Mouse (Mus musculus): Measurements from ENCODE around the gene 2310050C09Rik. TPM values are rescaled to one million over a fixed set of nuclear protein-coding genes. Genes with fewer than 3 reads are reported as not detected.

The 2310050C09Rik gene
- polyA plus RNA-seq, 1 experiment: not detected

DNA sequence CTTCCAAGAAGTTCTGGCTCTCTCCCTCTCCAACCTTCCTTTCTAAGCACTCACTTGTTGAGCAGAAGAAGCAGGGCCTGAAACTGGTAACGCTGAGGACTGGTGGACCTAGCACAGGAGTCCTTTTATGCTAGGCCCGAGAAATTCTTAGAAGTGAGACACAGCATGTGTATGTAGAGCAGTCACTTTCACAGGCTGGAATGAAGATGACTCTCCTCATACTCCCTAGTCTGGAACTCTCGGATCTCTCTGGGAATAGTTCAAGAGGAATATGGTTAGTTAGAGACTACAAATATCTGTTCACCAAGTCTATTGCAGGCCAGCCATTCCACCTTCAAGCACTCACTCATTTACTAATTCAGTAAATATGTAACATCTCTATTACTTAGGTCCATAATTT is 18.8 kb downstream of the 2310050C09Rik start, which contains the start of gene Lce1l:
Gene Lce1l (minus strand): TSS at position 101 of the 400 bp plus-strand sequence.
- no peaks in the 10 kb centered on the region for H3K4me1 ChIP-seq (ENCODE audit: control insufficient read depth, insufficient read depth, low read length)
- H3K27ac ChIP-seq (ENCODE audit: insufficient read depth, low read length): no peak within 1 kb of the TSS
- TF ChIP-seq CTCF (IDR thresholded peaks at IDR 0.05; ENCODE audit: borderline replicate concordance, insufficient read depth, low read depth, low read length) (no peak), POLR2A (IDR thresholded peaks at IDR 0.05; ENCODE audit: borderline replicate concordance, insufficient read depth, low read length) (no peak)
- H3K27me3 ChIP-seq (ENCODE audit: control insufficient read depth, insufficient read depth, low read length): no peaks in the 10 kb centered on the region
- no peak within 1 kb of the TSS for H3K4me3 ChIP-seq (replicated peaks; ENCODE audit: insufficient read depth, low read depth, low read length)
- WGBS: 90% methylated on average over 3 of the region's 3 CpGs
- DNase-seq: no peak

DNA sequence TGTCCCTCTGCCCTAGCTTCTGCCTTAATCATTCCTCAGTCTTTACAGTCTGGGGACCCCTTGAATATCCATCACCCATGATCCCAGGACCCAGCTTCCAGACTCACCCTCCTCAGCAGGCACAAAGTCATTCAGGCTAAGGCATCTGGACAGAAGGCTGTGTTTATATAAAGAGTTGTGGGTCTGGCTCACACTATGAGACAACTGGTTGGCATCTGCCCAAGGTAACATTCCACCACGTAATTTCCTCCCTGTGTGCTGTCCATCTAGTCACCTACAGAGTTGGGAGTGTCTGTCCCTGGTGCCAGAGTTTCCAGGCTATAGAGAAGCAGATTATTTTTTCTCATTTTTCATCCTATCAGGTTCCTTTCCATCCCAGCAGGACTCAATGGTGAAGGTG is 42.9 kb downstream of the 2310050C09Rik start, which contains the start of gene Kprp:
Gene Kprp (minus strand): TSS at position 140 of the 400 bp plus-strand sequence.
- no peak for DNase-seq
- 13% methylated on average over 1 of the region's 1 CpGs for WGBS
- no peak for TF ChIP-seq POLR2A (IDR thresholded peaks at IDR 0.05; ENCODE audit: borderline replicate concordance, insufficient read depth, low read length)
- TF ChIP-seq CTCF (IDR thresholded peaks at IDR 0.05; ENCODE audit: borderline replicate concordance, insufficient read depth, low read depth, low read length): no peak

DNA sequence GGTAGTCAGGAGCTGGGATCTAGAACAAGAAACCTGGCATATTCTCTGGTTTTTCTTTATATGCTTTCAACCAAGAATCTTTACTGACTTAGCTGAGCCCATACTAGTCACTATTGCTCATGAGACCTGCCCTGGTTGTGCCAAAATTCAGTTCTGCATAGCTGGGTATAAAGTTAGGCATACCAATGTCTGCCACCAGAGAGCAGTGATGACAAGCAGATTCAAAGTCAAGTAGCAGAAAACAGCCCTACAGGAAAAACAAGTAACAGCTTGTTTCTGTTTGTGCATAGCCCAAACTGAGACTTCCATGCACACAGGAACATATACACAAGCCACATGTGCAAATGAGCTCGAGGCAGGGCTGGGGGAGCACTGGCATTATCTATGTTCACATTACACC is 44.2 kb downstream of the 2310050C09Rik start:
- H3K27ac ChIP-seq (ENCODE audit: insufficient read depth, low read length): no peak overlapping the region
- no peak overlapping the region for H3K4me3 ChIP-seq (replicated peaks; ENCODE audit: insufficient read depth, low read depth, low read length)
- 13% methylated on average over 1 of the region's 1 CpGs for WGBS
- no peak for DNase-seq
- TF ChIP-seq CTCF (IDR thresholded peaks at IDR 0.05; ENCODE audit: borderline replicate concordance, insufficient read depth, low read depth, low read length) (no peak), POLR2A (IDR thresholded peaks at IDR 0.05; ENCODE audit: borderline replicate concordance, insufficient read depth, low read length) (no peak)
- H3K4me1 ChIP-seq (ENCODE audit: control insufficient read depth, insufficient read depth, low read length): no peaks in the 10 kb centered on the region
- no peaks in the 10 kb centered on the region for H3K27me3 ChIP-seq (ENCODE audit: control insufficient read depth, insufficient read depth, low read length)

More for the DNA sequence above, 42.9 kb downstream of the 2310050C09Rik start, which contains the start of gene Kprp:
- no peak within 1 kb of the TSS for H3K27ac ChIP-seq (ENCODE audit: insufficient read depth, low read length)
- no peaks in the 10 kb centered on the region for H3K4me1 ChIP-seq (ENCODE audit: control insufficient read depth, insufficient read depth, low read length)
- H3K27me3 ChIP-seq (ENCODE audit: control insufficient read depth, insufficient read depth, low read length): no peaks in the 10 kb centered on the region
- H3K4me3 ChIP-seq (replicated peaks; ENCODE audit: insufficient read depth, low read depth, low read length): no peak within 1 kb of the TSS

Other genes starting within 250 kb of the 2310050C09Rik start
- not detected in 2 replicates for gene Lce6a, start 248.6 kb downstream of the 2310050C09Rik start, polyA plus RNA-seq (2012; rRNA removed)
- gene Lce1a1, start 221.9 kb downstream of the 2310050C09Rik start, polyA plus RNA-seq (2012; rRNA removed): not detected in 2 replicates
- not detected in 2 replicates for gene Lce1b, start 213.3 kb downstream of the 2310050C09Rik start, polyA plus RNA-seq (2012; rRNA removed)
- not detected in 2 replicates for gene Lce1a2, start 199.9 kb downstream of the 2310050C09Rik start, polyA plus RNA-seq (2012; rRNA removed)
- not detected in 2 replicates for gene Lce1c, start 191.0 kb downstream of the 2310050C09Rik start, polyA plus RNA-seq (2012; rRNA removed)
- not detected in 2 replicates for gene Lce1d, start 183.0 kb downstream of the 2310050C09Rik start, polyA plus RNA-seq (2012; rRNA removed)
- not detected in 2 replicates for gene Lce1e, start 161.1 kb downstream of the 2310050C09Rik start, polyA plus RNA-seq (2012; rRNA removed)
- gene Lce1f, start 149.9 kb downstream of the 2310050C09Rik start, polyA plus RNA-seq (2012; rRNA removed): not detected in 2 replicates
- not detected in 2 replicates for gene Gm38119, start 131.1 kb downstream of the 2310050C09Rik start, polyA plus RNA-seq (2012; rRNA removed)
- not detected in 2 replicates for gene Lce1g, start 117.9 kb downstream of the 2310050C09Rik start, polyA plus RNA-seq (2012; rRNA removed)
- not detected in 2 replicates for gene Lce1h, start 105.2 kb downstream of the 2310050C09Rik start, polyA plus RNA-seq (2012; rRNA removed)
- gene Lce1i, start 91.3 kb downstream of the 2310050C09Rik start, polyA plus RNA-seq (2012; rRNA removed): not detected in 2 replicates
- not detected in 2 replicates for gene Lce1j, start 79.7 kb downstream of the 2310050C09Rik start, polyA plus RNA-seq (2012; rRNA removed)
- gene Lce1k, start 62.3 kb downstream of the 2310050C09Rik start, polyA plus RNA-seq (2012; rRNA removed): not detected in 2 replicates
- not detected in 2 replicates for gene Kprp, start 43.0 kb downstream of the 2310050C09Rik start, polyA plus RNA-seq (2012; rRNA removed)
- gene Lce1l, start 18.9 kb downstream of the 2310050C09Rik start, polyA plus RNA-seq (2012; rRNA removed): not detected in 2 replicates
- gene Lce3a, start 56.0 kb upstream of the 2310050C09Rik start, polyA plus RNA-seq (2012; rRNA removed): not detected in 2 replicates
- gene Lce3b, start 62.8 kb upstream of the 2310050C09Rik start, polyA plus RNA-seq (2012; rRNA removed): not detected in 2 replicates
- gene Lce3c, start 74.3 kb upstream of the 2310050C09Rik start, polyA plus RNA-seq (2012; rRNA removed): not detected in 2 replicates
- not detected in 2 replicates for gene Lce3d, start 87.2 kb upstream of the 2310050C09Rik start, polyA plus RNA-seq (2012; rRNA removed)
- not detected in 2 replicates for gene Lce3e, start 96.8 kb upstream of the 2310050C09Rik start, polyA plus RNA-seq (2012; rRNA removed)
- not detected in 2 replicates for gene Lce3f, start 122.0 kb upstream of the 2310050C09Rik start, polyA plus RNA-seq (2012; rRNA removed)
- gene Crct1, start 145.5 kb upstream of the 2310050C09Rik start, polyA plus RNA-seq (2012; rRNA removed): not detected in 2 replicates
- gene Lce1m, start 148.8 kb upstream of the 2310050C09Rik start, polyA plus RNA-seq (2012; rRNA removed): not detected in 2 replicates
- gene Gm4858, start 198.6 kb upstream of the 2310050C09Rik start, polyA plus RNA-seq (2012; rRNA removed): not detected in 2 replicates

All from cerebellum, adult 2 months (tissue).